Mouse (Mus musculus) layer of hippocampus, adult 2 months (tissue): ENCODE measurements at regions not wholly inside any gene's neighbourhood (a gene's known extent, or its start where the extent isn't known, plus 50 kb on each side); places are given as distances from the start of the nearest gene placed in this dataset.
A peak's percentile ranks its signal among the peaks of the same experiment; 100 is the strongest.

ENCODE experiments used
- DNase-seq, 2 experiments: peaks; one replicate each; pipeline ENCODE4 v3.0.0; 2022; ENCODE audit warnings: low spot score in 2 of 2
- H3K27ac ChIP-seq: fragments of 200-600 bp; 2 replicates; pipeline ENCODE4 v1.8.1; 2022
- H3K4me3 ChIP-seq: fragments of 200-600 bp; 2 replicates; pipeline ENCODE4 v1.8.1; 2022; ENCODE audit warnings: mild to moderate bottlenecking
- CTCF ChIP-seq: fragments of 200-600 bp; conservative IDR thresholded peaks from 2 replicates; pipeline ENCODE4 v1.8.1; 2022; ENCODE audit warnings: antibody characterized with exemption, mild to moderate bottlenecking, moderate library complexity

GRCm38 (mm10) chr13:37134518-37134917 is 84.5 kb upstream of the F13a1 start:
- no peak for DNase-seq
- H3K27ac ChIP-seq, result no peak overlapping the region
- no peak for TF ChIP-seq CTCF
- no peak overlapping the region for H3K4me3 ChIP-seq

- TF ChIP-seq CTCF, result no peak
Measured at GRCm38 (mm10) chr13:37130637-37131036, 80.6 kb upstream of the F13a1 start.

GRCm38 (mm10) chr13:37121602-37122001 is 71.6 kb upstream of the F13a1 start:
- DNase-seq, result no peak
- TF ChIP-seq CTCF, result no peak
- Histone ChIP-seq H3K4me3 (no peak overlapping the region), H3K27ac (no peak overlapping the region)

More at GRCm38 (mm10) chr13:37130637-37131036, 80.6 kb upstream of the F13a1 start:
- H3K4me3 ChIP-seq, result peak overlapping the region; percentile 11; the same call in 1 of the 2 replicates
- peak overlapping the region; percentile 61 for H3K27ac ChIP-seq
- DNase-seq, result peak; percentile 30 to 35

GRCm38 (mm10) chr13:37120219-37120618 is 70.2 kb upstream of the F13a1 start:
- TF ChIP-seq CTCF, result no peak
- Histone ChIP-seq H3K27ac (no peak overlapping the region), H3K4me3 (no peak overlapping the region)
- no peak for DNase-seq

GRCm38 (mm10) chr13:37114324-37114723 is 64.3 kb upstream of the F13a1 start:
- no peak for DNase-seq
- H3K27ac ChIP-seq, result no peak overlapping the region
- H3K4me3 ChIP-seq, result no peak overlapping the region
- TF ChIP-seq CTCF, result no peak

GRCm38 (mm10) chr13:37111747-37112146 is 61.7 kb upstream of the F13a1 start:
- no peak overlapping the region for H3K27ac ChIP-seq
- no peak overlapping the region for H3K4me3 ChIP-seq
- no peak for TF ChIP-seq CTCF
- no peak for DNase-seq

GRCm38 (mm10) chr13:37107721-37108120 is 57.7 kb upstream of the F13a1 start:
- DNase-seq, result no peak
- TF ChIP-seq CTCF, result no peak
- no peak overlapping the region for H3K27ac ChIP-seq
- H3K4me3 ChIP-seq, result no peak overlapping the region

- DNase-seq, result no peak
- Histone ChIP-seq H3K27ac (no peak overlapping the region), H3K4me3 (no peak overlapping the region)
- no peak for TF ChIP-seq CTCF
Measured at GRCm38 (mm10) chr13:37106009-37106408, 56.0 kb upstream of the F13a1 start.

- DNase-seq, result no peak
- TF ChIP-seq CTCF, result no peak
- H3K4me3 ChIP-seq, result no peak overlapping the region
- H3K27ac ChIP-seq, result no peak overlapping the region
Measured at GRCm38 (mm10) chr13:37104410-37105294, 54.6 kb upstream of the F13a1 start.

- DNase-seq, result peak in 1 of 2 experiments; percentile 19
- no peak overlapping the region for H3K4me3 ChIP-seq
- H3K27ac ChIP-seq, result no peak overlapping the region
- no peak for TF ChIP-seq CTCF
Measured at GRCm38 (mm10) chr13:37103741-37104296, 53.8 kb upstream of the F13a1 start.

- DNase-seq, result no peak
- no peak overlapping the region for H3K27ac ChIP-seq
- no peak for TF ChIP-seq CTCF
- no peak overlapping the region for H3K4me3 ChIP-seq
Measured at GRCm38 (mm10) chr13:37101755-37102154, 51.7 kb upstream of the F13a1 start.
